Mouse (Mus musculus) hindbrain, postnatal 0 days (tissue): ENCODE results near the gene Stmn1. TPM values are rescaled to one million over a fixed set of nuclear protein-coding genes. Genes with fewer than 3 reads are reported as not detected.
A peak's percentile ranks its signal among the peaks of the same experiment; 100 is the strongest.
"Not testable (repeated sequence)": the region's sequence is repeated elsewhere in the genome, so short reads cannot be mapped to it uniquely, and the experiment has no call there.

Experiments
- ATAC-seq: fragments of 200-750 bp; cut with Nextera tagmentation; 2 replicates; pipeline ENCODE4 v1.8.0; 2017; ENCODE audit warnings: mild to moderate bottlenecking, moderate TSS enrichment, moderate library complexity
- DNase-seq: peaks from one replicate; pipeline ENCODE4 v3.0.0-alpha.2; 2015; ENCODE audit warnings: low spot score
- H3K27ac ChIP-seq: fragments of 300-500 bp; sonication (generic); 2 replicates; pipeline ENCODE4 v1.5.1; 2014; ENCODE audit warnings: mild to moderate bottlenecking
- H3K27me3 ChIP-seq: fragments of 300-500 bp; sonication (generic); 2 replicates; pipeline ENCODE4 v1.6.1; 2014; ENCODE audit warnings: low read length, mixed read lengths; ENCODE audit not compliant: insufficient read depth
- H3K36me3 ChIP-seq: fragments of 300-500 bp; sonication (generic); 2 replicates; pipeline ENCODE4 v1.6.1; 2014; ENCODE audit warnings: low read length, mixed read lengths; ENCODE audit not compliant: insufficient read depth
- H3K4me1 ChIP-seq: fragments of 300-500 bp; sonication (generic); 2 replicates; pipeline ENCODE4 v1.6.1; 2014; ENCODE audit warnings: antibody characterized with exemption, low read length, mixed read lengths; ENCODE audit not compliant: insufficient read depth
- H3K4me2 ChIP-seq: fragments of 300-500 bp; sonication (generic); 2 replicates; pipeline ENCODE4 v1.6.1; 2014; ENCODE audit warnings: low read depth, mild to moderate bottlenecking, low read length, moderate library complexity, mixed read lengths
- H3K4me3 ChIP-seq: fragments of 300-500 bp; sonication (generic); 2 replicates; pipeline ENCODE4 v1.5.1; 2014; ENCODE audit warnings: low read length
- H3K9ac ChIP-seq: fragments of 300-500 bp; sonication (generic); replicated peaks from 2 replicates; pipeline ENCODE4 v1.6.1; 2014; ENCODE audit warnings: mild to moderate bottlenecking, low read length, moderate library complexity, mixed read lengths
- H3K9me3 ChIP-seq: fragments of 300-500 bp; sonication (generic); 2 replicates; pipeline ENCODE4 v1.6.1; 2016; ENCODE audit warnings: low read length, mixed read lengths
- CTCF ChIP-seq: IDR thresholded peaks from 2 replicates; pipeline ENCODE4 v1.5.1; 2016; ENCODE audit warnings: antibody characterized with exemption, control low read depth, low read depth
- WGBS: fragments of 180-500 bp; shearing (Covaris S2); extraction: QIAGEN DNeasy Blood & Tissue Kit; methylation state at CpG from one replicate; pipeline ENCODE4 v1.1.7; 2014; 5-methylcytosine and 5-hydroxymethylcytosine counted together
- polyA plus RNA-seq: library from polyadenylated mRNA; unstranded; fragments of >200 nt; fragmentation: Nextera tagmentation; extraction: Ambion mirVana; gene quantifications from 2 replicates; pipeline ENCODE4 v1.2.1, GENCODE M21; 2015
- total RNA-seq: library from RNA; depleted of rRNA; stranded (reverse); fragments of >200 nt; gene quantifications from 2 replicates; pipeline ENCODE4 v1.2.3, GENCODE M21; 2014

The Stmn1 gene
- total and polyA plus RNA-seq, 2 experiments from 2014 or later: 752 to 4,307 TPM

GRCm38 (mm10) chr4:134494780-134495545, 26.8 kb downstream of the Stmn1 start:
- ATAC-seq (no peak), DNase-seq (no peak)
- no peak for TF ChIP-seq CTCF
- H3K4me3 ChIP-seq: no peak overlapping the region
- H3K9ac ChIP-seq: no peak overlapping the region
- H3K27me3 ChIP-seq: no peaks in the 10 kb centered on the region
- WGBS: 57% methylated on average over 16 of the region's 16 CpGs
- H3K4me1 ChIP-seq: peaks cover 22% of the 10 kb centered on the region; the same call in 1 of the 2 replicates
- H3K9me3 ChIP-seq: no peaks in the 10 kb centered on the region
- peak overlapping the region; percentile 87; the same call in 1 of the 2 replicates for H3K27ac ChIP-seq
- H3K4me2 ChIP-seq: no peak overlapping the region
- H3K36me3 ChIP-seq: no peaks in the 10 kb centered on the region

DNA sequence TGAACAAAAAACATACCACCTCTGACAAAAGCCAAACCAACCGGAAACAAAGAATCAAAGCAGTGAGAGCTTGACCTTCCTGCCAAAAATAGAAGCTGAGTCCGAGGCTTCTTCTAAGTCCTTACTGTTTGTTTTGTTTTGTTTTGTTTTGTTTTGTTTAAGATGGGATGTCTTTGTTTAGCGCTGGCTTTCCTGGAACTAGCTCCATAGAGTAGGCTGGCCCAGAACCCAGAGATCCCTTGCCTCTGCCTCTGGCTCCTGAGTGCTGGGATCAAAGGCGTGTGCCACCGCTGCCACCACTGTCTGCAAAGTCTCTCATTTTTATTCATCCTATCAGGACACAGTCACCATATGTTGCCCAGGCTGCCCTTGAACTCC, 27.4 kb downstream of the Stmn1 start:
- ATAC-seq (no peak), DNase-seq (no peak)
- Histone ChIP-seq H3K4me2 (no peak overlapping the region), H3K36me3 (no peaks in the 10 kb centered on the region; the same call in 1 of the 2 replicates), H3K27me3 (no peaks in the 10 kb centered on the region), H3K4me3 (no peak overlapping the region), H3K9ac (no peak overlapping the region), H3K4me1 (peaks cover 22% of the 10 kb centered on the region; the same call in 1 of the 2 replicates), H3K9me3 (no peaks in the 10 kb centered on the region), H3K27ac (peak overlapping the region; percentile 87; the same call in 1 of the 2 replicates)
- WGBS: 67% methylated on average over 5 of the region's 5 CpGs
- TF ChIP-seq CTCF: no peak

DNA sequence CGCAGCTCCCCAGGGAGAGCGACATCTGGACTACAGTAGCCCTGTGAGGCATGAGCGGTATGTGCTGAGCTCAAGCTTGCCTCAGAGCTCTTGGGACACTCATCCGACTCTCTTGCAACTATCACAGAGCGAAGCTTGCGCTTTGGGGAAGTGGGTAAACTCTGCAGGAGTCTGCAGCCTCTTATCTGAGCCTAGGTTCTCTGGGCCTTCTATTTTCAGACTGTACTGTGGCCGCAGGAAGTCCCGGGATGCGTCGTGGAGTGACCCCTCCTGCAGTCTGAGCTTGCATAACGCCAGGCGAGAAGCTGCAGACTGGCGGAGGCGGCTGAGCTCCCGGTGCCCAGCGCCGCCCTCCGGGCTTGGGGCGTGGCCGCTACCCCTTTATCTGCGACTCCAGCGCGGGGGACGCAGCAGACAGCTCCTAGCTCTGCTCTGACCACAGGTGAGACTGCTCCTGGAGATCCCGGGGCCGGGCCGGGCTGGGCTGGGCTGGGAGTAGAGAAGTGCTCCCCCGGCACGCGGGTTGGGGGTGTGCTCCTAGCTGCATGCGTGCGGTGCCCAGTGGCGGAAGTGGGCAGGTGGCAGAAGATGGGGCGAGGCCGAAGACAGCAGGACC, 28.6 kb downstream of the Stmn1 start, which contains the start of gene Paqr7:
Paqr7 (plus strand) TSS at position 103 of the 616 bp plus-strand sequence.
- WGBS: 5% methylated on average over 35 of the region's 35 CpGs
- peak within 1 kb of the TSS; percentile 89 for H3K4me2 ChIP-seq
- peak within 1 kb of the TSS; percentile 67 for H3K9ac ChIP-seq
- H3K27ac ChIP-seq: peak within 1 kb of the TSS; percentile 87
- H3K4me3 ChIP-seq: peak within 1 kb of the TSS; percentile 56
- DNase-seq (peak; percentile 68), ATAC-seq (peak; percentile 70)
- H3K9me3 ChIP-seq: no peaks in the 10 kb centered on the region
- no peaks in the 10 kb centered on the region; the same call in 1 of the 2 replicates for H3K36me3 ChIP-seq
- no peaks in the 10 kb centered on the region for H3K27me3 ChIP-seq
- peaks cover 22% of the 10 kb centered on the region; the same call in 1 of the 2 replicates for H3K4me1 ChIP-seq
- TF ChIP-seq CTCF: peak; percentile 20

DNA sequence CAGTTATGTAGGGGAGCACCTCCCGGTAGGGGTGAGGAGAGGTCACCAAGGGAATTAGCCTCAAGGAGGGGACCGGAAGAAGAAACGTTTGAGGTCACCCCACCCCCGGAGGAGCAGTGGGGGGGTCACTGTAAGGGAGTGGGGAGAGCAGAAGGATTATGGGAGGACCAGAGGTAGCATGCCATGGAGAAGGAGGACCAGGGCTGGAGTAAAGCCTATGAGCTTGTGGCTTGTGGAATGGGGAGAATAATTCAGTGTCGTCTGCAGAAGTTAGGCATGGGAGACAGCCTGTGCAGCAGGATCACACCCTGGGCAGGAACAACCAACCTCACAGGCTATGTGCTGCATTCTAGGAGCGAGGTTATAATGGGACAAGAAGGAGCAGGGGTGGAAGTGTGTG, 29.1 kb downstream of the Stmn1 start:
- DNase-seq (no peak), ATAC-seq (peak; percentile 58)
- Histone ChIP-seq H3K4me2 (peak overlapping the region; percentile 89), H3K27me3 (no peaks in the 10 kb centered on the region), H3K27ac (peak overlapping the region; percentile 87), H3K36me3 (no peaks in the 10 kb centered on the region; the same call in 1 of the 2 replicates), H3K9ac (peak overlapping the region; percentile 67), H3K4me3 (peak overlapping the region; percentile 56), H3K9me3 (no peaks in the 10 kb centered on the region), H3K4me1 (peaks cover 22% of the 10 kb centered on the region; the same call in 1 of the 2 replicates)
- TF ChIP-seq CTCF: no peak
- WGBS: 5% methylated on average over 6 of the region's 6 CpGs

GRCm38 (mm10) chr4:134497986-134498731, 30.0 kb downstream of the Stmn1 start:
- Histone ChIP-seq H3K27ac (peak overlapping the region; percentile 87), H3K4me2 (peak overlapping the region; percentile 89), H3K4me1 (peaks cover 22% of the 10 kb centered on the region; the same call in 1 of the 2 replicates), H3K9me3 (no peaks in the 10 kb centered on the region), H3K9ac (peak overlapping the region; percentile 67; the same call in 1 of the 2 replicates), H3K36me3 (no peaks in the 10 kb centered on the region; the same call in 1 of the 2 replicates), H3K27me3 (no peaks in the 10 kb centered on the region), H3K4me3 (peak overlapping the region; percentile 56)
- WGBS: 55% methylated on average over 12 of the region's 12 CpGs
- ATAC-seq (peak; percentile 67), DNase-seq (peak; percentile 65)
- TF ChIP-seq CTCF: no peak

- H3K9ac ChIP-seq, H3K36me3 ChIP-seq, H3K27me3 ChIP-seq, H3K4me2 ChIP-seq, DNase-seq, ATAC-seq, H3K9me3 ChIP-seq, H3K4me3 ChIP-seq: not testable (repeated sequence)
- whole genome bisulfite sequencing: 78% methylated on average over 6 of the region's 6 CpGs
- Histone ChIP-seq H3K27ac (peak overlapping the region; percentile 87; the same call in 1 of the 2 replicates), H3K4me1 (peaks cover 22% of the 10 kb centered on the region; the same call in 1 of the 2 replicates)
Measured at GRCm38 (mm10) chr4:134498983-134499382, 30.9 kb downstream of the Stmn1 start.
